Mouse (Mus musculus): ENCODE measurements at regions not wholly inside any gene's neighbourhood (a gene's known extent, or its start where the extent isn't known, plus 50 kb on each side); places are given as distances from the start of the nearest gene placed in this dataset.

- no peak for DNase-seq (ENCODE audit: low spot score in 2 of 2)
Observed at GRCm38 (mm10) chr11:112839721-112840494, 57.9 kb downstream of the Sox9 start.

DNA sequence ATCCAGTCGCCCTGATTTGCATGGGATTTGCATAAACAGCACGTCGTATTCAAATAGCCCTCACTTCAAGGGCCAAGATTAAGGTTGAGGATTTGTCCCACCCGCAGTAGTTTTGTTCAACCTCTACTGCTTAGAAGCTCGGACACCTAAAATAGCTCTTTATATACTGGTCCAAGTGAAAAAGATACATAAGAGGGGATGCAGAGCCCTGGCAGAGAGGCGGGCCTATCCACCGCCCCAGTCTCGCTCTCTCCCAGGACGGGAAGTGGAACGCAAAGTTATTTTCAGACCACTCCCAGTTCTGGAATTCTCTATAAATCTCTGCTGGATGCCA, 58.4 kb downstream of the Sox9 start:
- no peak for DNase-seq (ENCODE audit: low spot score in 2 of 2)

DNA sequence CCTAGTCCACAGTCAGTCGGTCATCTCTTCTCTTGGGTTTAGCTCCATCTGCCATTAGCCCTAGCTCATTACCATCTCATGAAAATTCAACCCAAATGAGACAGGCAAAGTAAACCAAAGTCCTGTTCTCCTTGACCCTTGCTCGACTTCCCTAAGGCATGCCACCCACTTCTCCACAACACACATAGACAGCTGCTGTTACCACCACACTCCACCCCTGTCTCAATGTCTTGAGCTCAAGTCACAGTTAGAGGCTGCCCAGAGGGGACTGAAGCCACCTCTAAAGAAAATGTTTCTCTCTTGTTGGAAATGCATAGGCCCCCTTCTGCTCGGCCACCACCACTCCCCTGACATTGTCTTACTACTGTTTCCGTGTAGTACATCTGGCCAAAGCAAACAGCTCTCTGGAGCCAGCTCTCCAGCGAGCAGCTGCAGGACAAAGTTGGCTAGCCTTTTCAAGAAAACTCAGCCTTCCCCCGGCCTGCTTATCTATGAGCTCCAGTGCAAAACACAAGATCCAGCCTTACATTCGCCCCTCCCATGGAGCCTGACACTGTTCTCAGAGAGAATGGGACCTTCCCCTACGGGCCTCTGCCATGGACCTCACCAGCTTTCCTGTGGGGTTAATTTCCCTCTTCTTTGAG, 62.4 kb downstream of the Sox9 start:
- DNase-seq (ENCODE audit: low spot score in 2 of 2) = no peak

- no peak for DNase-seq (ENCODE audit: low spot score in 2 of 2)
Observed at GRCm38 (mm10) chr11:112847146-112847545, 65.1 kb downstream of the Sox9 start.

DNA sequence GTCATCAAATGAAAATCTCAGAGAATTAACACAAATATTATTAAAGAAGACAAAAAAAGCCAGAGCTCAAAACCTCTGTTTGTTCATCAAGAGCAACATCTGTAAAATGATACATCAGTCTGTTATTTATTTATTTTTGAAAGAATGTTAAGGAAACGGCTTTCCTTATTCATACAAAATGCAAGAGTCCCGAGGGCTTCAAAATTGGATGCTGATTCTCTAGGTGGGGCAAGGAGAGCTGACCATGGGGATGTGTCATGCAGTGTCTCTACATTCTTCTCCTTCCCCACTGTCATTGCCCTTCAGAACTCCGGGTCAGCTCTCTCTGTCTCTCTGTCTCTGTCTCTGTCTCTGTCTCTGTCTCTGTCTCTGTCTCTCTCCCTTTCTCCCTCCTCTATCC, 65.8 kb downstream of the Sox9 start:
- no peak for DNase-seq (ENCODE audit: low spot score in 2 of 2)

GRCm38 (mm10) chr11:112849974-112850373, 68.0 kb downstream of the Sox9 start:
- no peak for DNase-seq (ENCODE audit: low spot score in 2 of 2)

DNA sequence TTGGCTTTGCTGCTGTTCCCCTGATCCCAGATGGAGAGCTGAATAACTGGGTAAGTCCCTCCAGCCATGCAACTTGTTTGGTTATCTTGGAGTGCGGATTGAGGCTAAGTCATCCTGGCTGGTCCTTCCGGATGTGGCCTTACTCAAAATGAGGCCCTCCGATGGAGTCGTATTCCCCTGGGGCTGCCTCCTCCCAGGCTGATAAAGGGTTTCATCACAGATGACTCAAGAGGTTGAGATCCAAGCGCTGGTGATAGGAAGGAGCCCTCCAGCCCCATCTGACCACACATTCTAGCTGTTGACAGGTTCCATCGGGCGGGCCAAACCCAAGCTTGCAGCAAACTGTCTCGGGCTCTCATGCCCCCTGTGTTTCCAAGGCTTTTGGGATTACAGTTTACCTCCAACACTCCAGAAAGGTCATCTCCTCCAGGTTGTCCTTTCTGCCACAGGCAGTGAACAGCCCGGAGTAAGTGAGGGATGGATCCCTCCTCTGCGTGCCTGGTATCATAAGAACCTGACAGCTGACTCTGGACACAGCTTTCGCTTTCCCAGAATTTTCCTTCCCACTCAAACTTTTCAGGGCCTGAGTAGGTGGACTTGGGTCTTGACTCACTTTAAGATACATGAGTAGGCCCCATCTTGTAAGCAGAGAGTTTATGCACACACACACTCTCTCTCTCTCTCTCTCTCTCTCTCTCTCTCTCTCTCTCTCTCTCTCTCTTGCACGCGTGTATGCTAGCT, 68.7 kb downstream of the Sox9 start:
- peak; percentile 20 to 22 for DNase-seq (ENCODE audit: low spot score in 2 of 2)

- DNase-seq (ENCODE audit: low spot score in 2 of 2) = no peak
Observed at GRCm38 (mm10) chr11:112851321-112851720, 69.3 kb downstream of the Sox9 start.

DNA sequence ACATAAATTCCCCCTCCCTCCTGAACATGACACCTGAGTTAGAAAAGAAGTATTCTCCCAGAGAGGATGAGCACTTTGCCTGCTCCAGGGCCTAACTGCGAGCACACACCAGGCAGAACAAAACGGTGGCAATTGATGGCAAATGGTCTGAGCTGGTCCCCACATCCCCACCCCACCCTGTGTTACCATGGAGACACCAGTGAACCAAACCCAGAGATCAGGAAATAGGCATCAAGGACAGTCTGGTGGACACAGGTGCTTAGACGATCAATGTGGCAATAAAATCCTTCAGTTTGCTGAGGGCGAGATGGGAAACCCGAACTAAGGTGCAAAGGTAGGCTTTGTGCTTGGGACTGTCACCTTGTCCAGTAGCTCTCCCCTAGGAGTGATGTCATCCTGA, 74.0 kb downstream of the Sox9 start:
- no peak for DNase-seq (ENCODE audit: low spot score in 2 of 2)

- no peak for DNase-seq (ENCODE audit: low spot score in 2 of 2)
Observed at GRCm38 (mm10) chr11:112859309-112859708, 77.3 kb downstream of the Sox9 start.

- no peak for DNase-seq (ENCODE audit: low spot score in 2 of 2)
Observed at GRCm38 (mm10) chr11:112860797-112861196, 78.8 kb downstream of the Sox9 start.

DNA sequence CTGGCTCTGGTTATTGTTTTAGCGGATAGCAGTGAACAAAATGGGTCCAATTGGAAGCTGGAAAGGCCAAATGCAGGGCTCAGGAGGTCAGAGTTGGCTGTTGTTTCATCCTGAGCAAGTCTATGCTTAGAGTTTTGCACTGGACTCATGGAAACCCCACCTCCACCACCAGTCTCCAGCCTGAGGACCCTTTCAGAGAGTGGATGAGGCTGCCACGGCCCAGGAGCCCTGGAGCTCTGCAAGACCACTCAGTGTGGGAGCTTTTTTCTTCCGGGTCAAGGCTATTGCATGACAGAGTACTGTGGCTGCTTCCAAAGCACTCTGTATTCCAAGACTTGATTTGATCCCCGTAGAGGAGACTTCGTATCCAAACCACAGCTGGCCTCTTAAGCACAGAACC, 79.2 kb downstream of the Sox9 start:
- DNase-seq (ENCODE audit: low spot score in 2 of 2) = no peak

GRCm38 (mm10) chr11:112865836-112866235, 83.8 kb downstream of the Sox9 start:
- no peak for DNase-seq (ENCODE audit: low spot score in 2 of 2)

DNA sequence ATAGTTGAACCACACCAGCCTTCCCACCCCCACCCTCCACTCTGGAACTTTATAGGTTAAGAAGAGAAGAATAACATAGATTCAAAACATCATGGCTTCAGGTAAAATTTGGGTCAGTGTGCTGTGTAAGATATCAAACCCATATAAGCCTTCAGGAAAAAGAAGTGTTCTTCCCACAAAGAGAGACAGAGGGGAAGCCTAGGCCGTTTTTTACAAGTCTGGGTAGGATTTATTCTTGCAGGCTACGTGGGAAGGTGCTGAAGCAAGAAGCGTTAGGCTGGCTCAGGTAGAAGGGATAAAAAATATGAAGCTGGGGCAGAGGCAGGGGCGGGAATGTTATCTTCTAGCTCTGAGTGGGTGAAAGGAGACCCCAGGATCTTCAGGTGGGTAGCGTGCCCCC, 87.5 kb downstream of the Sox9 start:
- peak; percentile 9 to 24 for DNase-seq (ENCODE audit: low spot score in 2 of 2)

- peak; percentile 9 to 14 for DNase-seq (ENCODE audit: low spot score in 2 of 2)
Observed at GRCm38 (mm10) chr11:112870201-112871035, 88.4 kb downstream of the Sox9 start.

DNA sequence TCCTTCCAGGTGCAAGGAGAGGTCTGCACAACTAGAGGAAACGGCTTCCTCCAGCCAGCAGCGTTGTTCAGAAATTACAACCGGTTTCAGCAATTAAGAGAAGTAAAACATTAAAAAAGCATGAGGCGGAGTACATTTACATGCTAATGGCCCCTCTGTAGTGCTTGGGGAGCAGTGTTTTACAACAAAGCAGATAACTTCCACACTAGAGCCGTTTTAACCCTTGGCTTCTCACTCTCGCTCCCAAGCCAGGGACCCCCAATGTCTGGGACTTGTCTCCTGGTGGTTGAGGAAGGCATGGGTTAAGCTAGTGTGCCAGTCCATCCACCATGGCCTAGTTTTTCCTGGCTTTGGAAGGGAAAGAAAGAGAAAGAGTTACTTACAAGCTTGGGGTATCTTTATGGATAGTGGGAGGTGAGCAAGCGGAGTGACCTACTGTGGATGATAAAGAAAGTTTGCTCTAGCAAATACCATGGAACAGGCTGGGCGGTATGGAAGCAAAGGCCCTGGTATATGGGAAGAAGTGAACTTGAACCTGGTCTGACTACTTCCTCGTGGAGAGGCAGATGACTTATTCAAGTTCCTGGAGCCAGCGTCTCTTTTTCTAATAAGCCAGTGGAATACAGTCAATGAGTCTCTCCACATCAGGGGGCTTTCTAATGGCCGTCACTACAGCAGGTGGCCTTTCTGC, 90.8 kb downstream of the Sox9 start:
- DNase-seq (ENCODE audit: low spot score in 2 of 2) = no peak

GRCm38 (mm10) chr11:112874239-112874638, 92.2 kb downstream of the Sox9 start:
- DNase-seq (ENCODE audit: low spot score in 2 of 2) = no peak

- no peak for DNase-seq (ENCODE audit: low spot score in 2 of 2)
Observed at GRCm38 (mm10) chr11:112876226-112876625, 94.2 kb downstream of the Sox9 start.

DNA sequence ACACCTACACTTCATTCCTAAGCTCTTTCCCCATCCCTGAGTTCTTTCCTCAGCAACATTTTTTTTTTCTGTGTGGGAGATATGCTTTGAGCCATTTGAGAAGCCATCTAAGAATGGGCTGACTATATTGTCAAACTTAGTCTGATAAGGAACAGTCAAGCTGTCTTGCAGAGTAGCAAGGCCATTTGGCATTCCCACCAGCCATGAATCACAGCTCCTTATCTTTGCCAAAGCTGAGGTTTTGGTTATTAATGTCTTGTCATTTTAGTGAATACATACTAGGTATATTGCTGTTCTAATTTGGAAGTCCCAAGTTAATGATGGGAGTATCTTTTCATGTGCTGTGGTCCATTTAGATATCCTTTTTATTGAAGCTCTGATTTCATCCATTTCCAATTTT, 96.4 kb downstream of the Sox9 start:
- DNase-seq (ENCODE audit: low spot score in 2 of 2) = no peak

GRCm38 (mm10) chr11:112880736-112881135, 98.7 kb downstream of the Sox9 start:
- DNase-seq (ENCODE audit: low spot score in 2 of 2) = no peak

DNA sequence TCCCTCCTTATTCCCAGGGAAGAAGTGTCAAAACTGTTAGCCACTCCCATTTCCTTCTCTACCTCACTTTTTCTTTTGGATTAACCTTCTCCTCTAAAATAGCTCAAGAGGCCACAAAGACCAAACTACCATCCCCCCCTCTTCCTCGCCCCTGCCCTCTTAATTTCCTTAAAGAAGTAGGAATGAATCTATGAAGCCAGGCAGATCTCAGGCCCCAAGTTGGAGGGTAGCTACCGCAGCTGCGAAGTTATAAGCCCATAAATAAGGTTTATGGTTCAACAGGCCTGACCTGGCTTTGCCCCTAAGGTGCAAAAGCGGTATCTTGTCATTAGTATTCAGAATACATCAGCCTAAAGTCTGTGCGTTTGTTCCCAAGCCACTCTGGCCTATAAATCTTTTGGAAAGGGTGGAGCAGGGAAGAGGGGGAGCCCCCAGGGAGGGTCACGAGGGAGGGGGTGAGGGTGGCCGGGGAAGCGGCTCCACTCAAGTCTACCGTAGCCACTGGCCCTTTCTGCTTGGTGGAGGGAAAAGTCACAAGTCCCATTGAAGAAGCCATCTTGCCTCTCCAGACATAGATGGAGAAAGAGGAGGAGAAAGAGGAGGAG, 103.4 kb downstream of the Sox9 start:
- DNase-seq (ENCODE audit: low spot score in 2 of 2) = no peak
